Mouse (Mus musculus) liver, adult (tissue): ENCODE results near the gene Ldlr.

Source experiments
- GATA4 ChIP-seq: IDR thresholded peaks from 2 replicates; pipeline ENCODE4 v1.6.1; 2014; ENCODE audit warnings: mild to moderate bottlenecking, low read length; ENCODE audit not compliant: insufficient replicate concordance

Gene Ldlr

DNA sequence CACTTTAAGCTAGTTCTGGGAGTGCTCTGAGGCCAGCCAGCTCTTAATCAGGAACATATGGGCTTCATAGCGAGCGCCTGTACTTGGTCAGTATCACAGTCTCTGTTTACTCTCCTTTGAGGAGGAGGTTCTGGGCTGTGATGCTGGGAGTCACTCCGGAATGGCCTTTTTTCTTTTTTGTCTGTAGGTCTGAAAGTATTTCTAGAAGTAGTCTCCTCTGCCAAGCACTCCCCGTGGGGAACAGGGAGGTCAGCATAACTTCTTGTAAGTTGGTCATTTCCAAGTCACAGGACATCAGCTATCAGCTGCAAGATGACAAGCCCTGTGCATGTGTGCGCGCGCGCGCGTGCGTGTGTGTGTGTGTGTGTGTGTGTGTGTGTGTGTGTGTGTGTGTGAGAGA, 44.6 kb downstream of the Ldlr start:
- TF ChIP-seq GATA4 = no peak

DNA sequence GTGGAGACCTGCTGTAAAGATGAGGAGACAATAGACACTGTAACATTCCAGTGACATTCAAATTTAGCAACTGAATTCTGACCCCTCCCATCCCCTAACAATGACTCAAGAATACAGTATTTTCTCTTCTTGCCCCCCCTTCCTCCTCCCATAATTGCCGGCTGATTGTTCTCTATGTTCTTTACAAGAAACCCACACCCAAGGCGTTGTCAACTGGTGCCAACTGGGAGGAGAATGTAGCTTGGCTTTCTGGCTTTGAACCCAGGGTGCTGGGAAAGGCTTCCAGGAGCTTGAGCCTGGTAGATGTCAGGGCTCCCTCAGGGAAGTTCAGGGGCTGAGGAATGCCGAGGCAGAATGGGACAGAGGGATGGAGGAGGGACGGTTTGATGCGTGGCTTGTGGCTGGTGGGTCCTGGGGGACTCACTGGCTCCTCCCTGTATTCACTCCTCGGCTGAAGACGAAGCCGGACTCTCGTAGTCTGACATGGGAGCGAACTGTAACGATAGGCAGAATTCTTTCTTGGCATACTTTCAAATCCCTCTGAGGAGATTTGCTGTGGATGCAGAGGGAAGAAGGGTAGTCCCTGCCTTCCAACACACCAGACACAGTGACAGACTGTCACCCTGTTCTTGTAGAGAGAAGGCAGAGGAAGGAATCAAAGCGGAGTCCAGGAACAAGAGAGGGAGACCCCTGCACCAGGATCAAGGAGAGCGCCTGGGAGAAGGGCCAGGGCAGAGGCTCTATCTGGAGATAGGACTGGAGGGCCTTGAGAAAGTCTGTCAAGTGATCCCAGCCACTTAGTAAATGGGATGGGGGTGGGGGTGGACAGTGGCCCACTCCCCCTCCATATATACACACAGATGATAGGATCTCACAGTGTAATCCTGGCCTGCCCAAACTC, 45.5 kb downstream of the Ldlr start:
- no peak for TF ChIP-seq GATA4

DNA sequence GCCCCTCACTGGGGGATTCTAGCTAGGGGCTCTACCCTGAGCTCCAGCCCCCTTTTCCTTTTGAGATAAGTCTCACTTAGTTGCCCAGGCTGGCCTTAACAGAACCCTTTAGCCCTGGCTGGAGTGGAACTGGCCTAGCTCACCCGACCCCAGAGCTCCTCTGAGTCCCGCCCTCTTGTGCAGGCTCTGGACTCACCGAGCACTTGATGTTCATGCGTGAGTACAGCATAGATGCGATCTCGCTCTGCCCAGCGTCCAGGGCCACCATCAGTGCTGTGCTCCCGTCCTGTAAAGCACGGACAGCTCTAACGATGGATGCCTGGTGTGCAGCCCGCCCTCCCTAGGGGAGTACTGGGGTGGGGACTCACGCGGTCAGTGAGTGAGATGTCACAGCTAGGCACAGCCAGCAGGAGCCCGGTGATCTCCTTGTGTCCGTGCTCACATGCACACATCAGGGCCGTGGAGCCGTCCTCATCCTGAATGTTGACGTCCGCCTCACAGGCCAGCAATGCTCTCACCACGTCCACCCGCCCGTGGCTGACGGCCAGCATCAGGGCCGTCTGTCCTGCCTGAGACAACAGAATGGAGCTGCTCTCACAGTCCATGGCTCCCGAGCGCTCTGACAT, 46.4 kb downstream of the Ldlr start:
- no peak for TF ChIP-seq GATA4

DNA sequence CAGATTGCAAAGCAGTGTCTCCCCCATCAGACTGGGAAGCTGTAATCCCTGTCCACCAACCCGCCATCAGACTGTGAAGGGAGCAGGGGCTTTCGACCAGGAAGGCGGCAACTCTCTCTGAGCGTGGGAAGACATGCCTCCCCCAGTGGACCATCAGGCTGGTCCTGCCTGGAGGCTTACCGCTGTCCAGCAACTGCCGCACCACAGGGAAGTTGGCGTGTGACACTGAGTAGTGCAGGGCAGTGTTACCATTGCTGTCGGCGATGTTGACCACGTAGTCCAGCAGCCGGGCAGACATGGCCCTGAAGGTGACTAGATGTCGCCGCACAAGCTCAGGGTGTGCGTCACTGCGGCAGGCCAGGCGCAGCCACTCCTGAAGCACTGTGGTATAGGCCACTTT, 51.1 kb downstream of the Ldlr start:
- no peak for TF ChIP-seq GATA4

DNA sequence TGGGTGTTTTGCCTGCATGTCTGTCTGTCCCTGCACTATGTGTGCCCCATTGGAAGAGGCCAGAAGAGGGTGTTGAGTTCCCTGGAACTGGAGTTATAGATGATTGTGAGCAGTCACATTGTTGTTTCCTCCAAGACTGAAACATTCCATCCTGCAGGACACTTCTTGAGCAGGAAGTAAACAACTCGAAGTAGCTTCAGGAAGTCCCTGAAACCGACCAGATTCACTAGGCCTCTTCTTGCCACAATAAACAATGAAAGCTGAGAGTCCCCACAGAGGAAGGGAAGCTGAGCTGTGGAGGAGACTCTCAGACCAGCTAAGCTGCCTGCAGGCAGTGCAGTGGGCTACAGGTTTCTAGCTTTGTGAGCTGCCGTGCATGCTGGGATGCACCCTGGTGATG, 54.4 kb downstream of the Ldlr start:
- TF ChIP-seq GATA4 = no peak

DNA sequence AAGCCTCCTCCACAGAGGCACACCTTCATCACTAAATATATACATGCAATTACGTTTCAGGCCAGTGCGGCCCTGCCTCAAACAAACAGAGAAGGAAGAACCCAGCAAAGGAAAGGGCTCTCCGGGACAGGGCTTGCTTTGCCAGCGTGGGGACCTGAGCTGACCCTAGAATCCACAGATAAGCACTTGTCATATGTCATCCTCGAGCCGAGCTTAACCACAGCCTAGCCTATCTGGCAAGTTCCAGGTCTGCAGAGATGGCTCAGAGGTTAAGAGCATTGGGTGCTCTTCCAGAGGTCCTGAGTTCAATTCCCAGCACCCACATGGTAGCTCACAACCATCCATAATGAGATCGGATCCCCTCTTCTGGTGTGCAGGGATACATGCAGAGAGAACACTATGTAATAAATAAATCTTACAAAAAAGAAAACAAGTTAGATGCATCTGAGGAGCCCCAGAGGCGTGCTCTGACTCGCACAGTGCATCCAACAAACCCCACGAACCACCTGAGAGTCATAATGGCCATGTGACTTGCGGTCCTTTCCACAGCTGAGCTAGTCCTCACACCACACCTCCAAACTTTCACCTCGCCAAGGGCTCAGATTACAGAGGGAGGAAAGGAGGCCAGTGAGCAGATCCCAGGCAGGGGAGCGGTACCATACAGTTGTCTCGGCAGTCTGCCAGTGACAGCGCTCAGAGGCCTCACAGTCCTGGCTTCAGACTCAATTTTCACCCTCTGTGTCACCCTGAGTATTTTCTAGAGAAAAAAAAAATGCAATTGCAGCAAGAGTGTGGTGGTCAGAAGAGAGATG, 58.6 kb downstream of the Ldlr start:
- no peak for TF ChIP-seq GATA4

DNA sequence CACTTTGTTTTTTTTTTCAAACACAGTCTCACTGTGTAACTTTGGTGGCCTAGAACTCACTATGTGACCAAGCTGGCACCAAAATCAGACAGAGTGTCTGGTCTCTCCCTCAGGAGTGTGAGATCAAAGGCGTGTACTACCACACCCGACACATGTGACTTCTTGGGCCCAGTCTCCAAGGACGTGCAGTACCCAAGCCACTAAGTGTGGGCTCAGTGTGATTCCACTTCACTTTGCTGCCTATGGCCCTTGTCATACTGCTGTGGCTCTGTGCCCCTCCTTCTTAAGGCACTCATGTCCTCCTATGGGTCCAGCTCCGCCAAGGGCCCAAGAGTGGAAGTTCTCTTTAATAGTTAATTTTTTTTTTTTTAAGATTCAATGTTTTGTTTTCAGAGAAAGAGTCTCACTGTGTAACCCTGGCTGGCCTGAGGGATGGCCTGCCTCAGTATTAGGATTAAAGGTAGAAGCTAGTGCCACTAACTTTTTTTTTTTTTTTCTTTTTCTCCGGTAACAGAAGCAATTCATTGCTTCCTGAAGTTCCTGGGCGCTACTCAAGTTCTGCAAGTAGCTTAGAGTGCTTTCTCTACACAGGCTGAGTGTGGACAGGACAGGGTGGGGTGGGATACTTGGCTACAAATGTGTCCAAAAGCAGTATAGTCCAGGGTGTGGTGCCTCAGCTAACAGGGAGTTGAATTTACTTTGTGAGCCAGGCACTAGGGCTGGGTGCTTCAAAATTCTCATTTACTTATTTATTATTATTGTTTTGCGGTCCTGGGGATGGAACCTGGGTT, 61.4 kb downstream of the Ldlr start:
- TF ChIP-seq GATA4 = no peak

DNA sequence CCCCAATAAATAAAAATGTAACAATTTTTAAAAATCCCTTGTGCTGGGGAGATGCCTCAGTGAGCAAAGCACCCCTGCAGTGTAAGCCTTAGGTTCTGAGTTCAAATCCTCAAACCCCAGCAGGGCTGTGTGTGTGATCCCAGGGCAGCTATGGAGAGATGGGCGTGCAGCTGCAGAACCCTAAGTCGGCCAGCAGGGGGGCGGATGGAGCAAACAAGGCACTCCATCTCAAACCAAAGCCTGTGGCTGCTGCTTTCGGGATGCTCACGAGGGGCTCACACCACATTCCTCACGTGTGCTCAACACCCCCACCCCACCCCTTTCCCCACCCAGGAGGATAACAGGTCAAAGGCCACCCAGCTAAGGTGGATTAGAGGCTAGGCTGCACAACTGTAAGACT, 63.6 kb downstream of the Ldlr start:
- TF ChIP-seq GATA4 = no peak

DNA sequence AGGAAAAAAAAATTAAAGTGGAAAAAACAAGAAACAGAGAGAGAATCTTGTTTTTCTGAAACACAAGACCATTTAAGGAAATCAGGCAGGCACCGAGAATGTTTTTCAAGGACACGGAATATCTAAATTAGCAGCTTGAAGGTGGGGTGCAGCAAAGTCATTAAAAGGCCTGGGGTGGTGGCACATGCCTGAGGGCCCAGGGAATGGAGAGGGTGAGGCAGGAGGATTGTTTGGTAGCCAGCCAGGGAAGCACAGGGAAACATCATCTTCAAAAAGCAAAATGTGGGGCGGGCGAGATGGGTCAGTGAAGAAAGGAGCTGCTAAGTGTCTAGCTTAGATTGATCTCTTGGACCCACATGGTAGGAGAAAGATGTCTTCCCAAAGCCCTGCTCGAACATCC, 64.4 kb downstream of the Ldlr start:
- TF ChIP-seq GATA4 = no peak

DNA sequence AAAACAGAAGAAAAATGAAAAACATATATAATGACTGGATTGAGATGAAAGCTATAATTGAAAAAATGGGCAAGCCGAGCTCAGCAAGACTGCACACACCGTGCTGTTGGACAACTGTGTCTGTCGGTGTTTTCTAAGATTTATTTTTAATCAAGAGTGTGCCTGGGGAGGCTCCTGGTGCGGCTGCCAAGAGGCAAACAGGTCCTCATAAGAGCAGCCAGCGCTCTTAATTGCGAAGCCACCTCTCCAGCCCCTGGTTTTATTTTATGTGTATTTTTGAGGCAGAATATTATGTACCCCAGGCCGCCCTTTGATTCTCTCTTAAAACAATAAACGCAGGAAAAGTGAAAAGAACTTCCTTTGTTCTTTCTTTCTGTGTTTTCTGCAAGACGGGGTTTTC, 65.0 kb downstream of the Ldlr start:
- no peak for TF ChIP-seq GATA4

DNA sequence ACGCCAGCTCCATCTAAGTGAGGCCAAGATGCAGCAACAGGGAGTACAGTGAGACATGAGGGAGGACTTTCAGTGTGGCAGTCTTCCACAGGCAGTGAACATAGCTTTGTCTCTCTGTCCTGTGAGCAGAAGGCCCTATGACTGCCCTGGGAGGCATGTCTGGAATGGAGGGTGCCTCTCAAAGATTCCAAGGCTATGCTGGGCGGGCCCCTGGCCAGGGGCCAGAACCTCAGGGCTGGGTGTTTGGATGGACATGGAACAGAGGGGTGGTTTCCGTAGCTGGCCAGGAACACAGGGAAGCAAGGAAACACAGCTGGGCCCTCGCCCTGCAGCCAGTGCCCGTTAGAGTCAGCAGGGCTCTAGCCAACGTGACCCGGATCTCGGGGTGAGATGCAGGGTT, 68.6 kb downstream of the Ldlr start:
- TF ChIP-seq GATA4 = no peak

DNA sequence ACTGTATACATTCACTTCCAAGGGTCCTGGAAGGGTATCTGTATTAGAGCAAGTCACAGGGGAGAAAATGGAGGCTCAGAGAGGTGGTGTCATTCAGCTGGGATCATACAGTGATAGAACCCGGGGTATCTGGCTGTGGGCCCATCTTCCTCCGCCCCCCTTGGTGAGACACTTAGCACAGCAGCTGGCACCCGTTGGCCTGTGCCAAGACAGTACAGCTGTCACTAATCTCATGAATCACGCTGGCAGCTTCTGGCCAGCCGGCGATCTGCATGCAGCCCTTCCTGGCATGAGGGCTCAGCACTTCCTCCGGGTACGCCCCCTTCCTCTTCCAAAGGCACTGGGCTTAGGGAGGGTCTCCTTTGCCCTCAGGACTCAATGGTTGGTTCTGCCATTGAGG, 69.4 kb downstream of the Ldlr start:
- no peak for TF ChIP-seq GATA4

DNA sequence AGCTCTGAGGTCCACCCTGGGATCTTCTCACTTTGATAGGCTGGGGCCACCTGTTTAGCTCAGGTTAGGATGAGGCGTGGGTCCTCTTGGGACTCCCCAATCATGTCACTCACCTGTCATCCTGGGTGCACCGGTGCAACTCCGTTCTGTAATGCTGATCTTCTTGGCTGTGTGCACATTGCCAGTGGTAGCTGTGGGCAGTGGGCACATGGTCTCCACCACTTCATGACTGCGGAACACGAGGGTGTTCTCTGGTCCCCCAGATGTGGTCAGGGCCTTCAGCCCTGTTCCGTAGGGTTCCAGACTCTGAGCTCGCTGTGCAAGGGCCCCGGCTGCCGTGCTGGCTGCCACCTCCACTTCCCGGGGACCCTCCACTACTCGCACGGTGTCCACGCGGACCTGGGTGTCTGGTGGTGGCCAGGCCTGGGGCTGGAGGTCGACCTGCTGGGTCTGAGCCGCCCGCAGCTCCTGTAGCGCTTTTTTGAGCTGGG, 71.1 kb downstream of the Ldlr start:
- TF ChIP-seq GATA4 = no peak

DNA sequence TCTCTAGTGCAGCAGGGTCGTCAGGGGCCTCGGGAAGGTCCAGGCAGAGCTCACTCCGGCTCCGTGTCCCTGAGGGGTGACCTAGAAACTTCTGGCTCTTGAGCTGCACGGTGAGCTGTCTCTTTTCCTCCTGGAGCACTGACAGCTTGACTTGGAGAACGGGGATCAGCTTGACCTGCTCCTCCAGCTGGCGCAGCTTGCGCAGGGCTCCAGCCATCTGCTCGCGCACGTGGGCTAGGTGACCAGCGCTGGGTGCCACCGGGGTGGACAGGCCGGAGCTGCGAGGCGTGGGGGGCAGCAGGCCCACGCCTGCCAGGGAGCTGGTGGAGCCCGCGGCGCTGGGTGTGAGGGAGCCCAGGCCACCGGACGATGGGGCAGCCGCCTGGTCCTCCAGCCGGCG, 71.6 kb downstream of the Ldlr start:
- TF ChIP-seq GATA4 = no peak

DNA sequence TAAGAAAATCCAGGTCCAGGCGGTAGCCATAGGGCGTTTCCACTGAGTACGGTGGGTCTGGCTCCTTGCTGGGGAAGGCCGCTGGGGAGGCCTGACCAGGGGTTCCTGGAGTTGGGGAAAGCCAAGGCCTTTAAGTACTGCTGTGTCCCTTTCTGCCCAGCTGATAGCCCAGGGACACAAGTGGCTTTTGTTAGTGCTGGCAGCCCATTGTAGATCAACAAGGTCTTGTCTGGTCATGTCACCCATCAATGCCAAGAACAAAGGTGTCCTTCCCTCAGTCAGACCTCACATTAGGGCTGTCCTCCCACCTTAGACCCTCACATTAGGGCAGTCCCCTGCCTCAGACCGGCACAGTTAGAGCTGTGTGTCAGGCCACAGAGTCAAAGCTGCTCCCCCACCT, 72.3 kb downstream of the Ldlr start:
- no peak for TF ChIP-seq GATA4
